Mouse (Mus musculus) left cerebral cortex, postnatal 36 days (tissue): ENCODE results near the gene Scpep1. TPM values are rescaled to one million over a fixed set of nuclear protein-coding genes. Genes with fewer than 3 reads are reported as not detected.
"Not testable (repeated sequence)": the region's sequence is repeated elsewhere in the genome, so short reads cannot be mapped to it uniquely, and the experiment has no call there.

Experiments
- DNase-seq, 2 experiments: peaks; one replicate each; pipeline ENCODE4 v3.0.0; 2021 to 2022; ENCODE audit warnings: low spot score in 2 of 2, mixed read lengths in 1 of 2
- intact Hi-C: fragments of 180-260 bp; cut with DNase I; formaldehyde crosslinking; loops from one replicate; pipeline ENCODE4 v1.15.1; 2025
- total RNA-seq, 2 experiments: library from RNA; stranded (reverse); gene quantifications; 2 replicates each; pipeline ENCODE4 v1.2.3; 2021

The Scpep1 gene
- 10 to 100 TPM; 16.3 to 19.3 TPM for total RNA-seq

GRCm38 (mm10) chr11:88955217-88955969, at the start of gene Scpep1:
Gene Scpep1 (minus strand): TSS chr11:88955465.
- peak; percentile 90 to 91 for DNase-seq
- intact Hi-C loops = no loop called here

DNA sequence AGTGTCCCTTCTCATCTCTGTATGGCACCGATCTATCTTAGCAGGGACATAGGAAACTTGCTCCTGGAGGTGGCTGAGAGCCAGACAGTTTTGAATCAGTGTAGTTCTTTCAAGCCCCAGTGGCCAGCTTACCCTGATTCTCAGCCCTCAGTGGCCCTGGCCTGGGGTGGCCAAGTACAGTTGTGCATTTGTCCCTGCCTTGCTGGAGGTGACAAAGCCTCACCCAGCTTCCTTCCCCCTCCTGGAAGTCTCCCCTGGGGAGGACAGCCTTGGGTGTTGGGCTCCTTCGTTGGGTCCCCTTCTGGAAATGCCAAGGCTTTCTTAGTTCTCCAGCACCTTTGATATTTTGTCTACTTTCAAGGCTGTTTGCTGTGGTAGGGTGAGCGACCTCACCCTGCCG, 48.5 kb upstream of the Scpep1 start:
- no peak for DNase-seq
- intact Hi-C loops = loop anchor here (5.0 kb wide), 1 partner anchor 34 kb away; no protein-coding TSS in a partner anchor

DNA sequence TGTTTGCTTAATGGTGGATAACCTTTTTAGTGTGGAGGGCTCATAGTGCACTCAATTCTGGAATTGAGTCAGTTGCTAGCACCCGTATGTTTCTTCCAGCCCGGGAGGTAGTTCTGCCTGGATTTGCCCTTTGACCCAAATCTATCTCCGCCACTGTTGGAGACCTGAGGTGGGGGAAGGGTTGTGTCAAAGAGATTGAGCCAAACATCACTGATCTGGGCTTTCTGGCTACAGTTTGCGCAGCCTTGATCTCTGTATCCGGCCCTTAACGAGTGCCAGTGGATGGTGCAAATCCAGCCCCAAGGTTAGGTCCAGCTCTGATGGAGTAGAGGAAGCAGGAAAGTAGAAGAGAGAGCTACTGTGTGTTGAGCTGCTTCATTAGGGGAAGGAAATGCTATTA, 47.8 kb upstream of the Scpep1 start:
- no peak for DNase-seq
- intact Hi-C loops = loop anchor here (5.0 kb wide), 1 partner anchor 34 kb away; no protein-coding TSS in a partner anchor

GRCm38 (mm10) chr11:89002621-89003020, 47.4 kb upstream of the Scpep1 start:
- intact Hi-C loops = loop anchor here (5.0 kb wide), 1 partner anchor 35 kb away; no protein-coding TSS in a partner anchor

GRCm38 (mm10) chr11:89002068-89002467, 46.8 kb upstream of the Scpep1 start:
- DNase-seq = no peak
- intact Hi-C loops = loop anchor here (5.0 kb wide), 1 partner anchor 35 kb away; no protein-coding TSS in a partner anchor

More at GRCm38 (mm10) chr11:89002621-89003020, 47.4 kb upstream of the Scpep1 start:
- no peak for DNase-seq

DNA sequence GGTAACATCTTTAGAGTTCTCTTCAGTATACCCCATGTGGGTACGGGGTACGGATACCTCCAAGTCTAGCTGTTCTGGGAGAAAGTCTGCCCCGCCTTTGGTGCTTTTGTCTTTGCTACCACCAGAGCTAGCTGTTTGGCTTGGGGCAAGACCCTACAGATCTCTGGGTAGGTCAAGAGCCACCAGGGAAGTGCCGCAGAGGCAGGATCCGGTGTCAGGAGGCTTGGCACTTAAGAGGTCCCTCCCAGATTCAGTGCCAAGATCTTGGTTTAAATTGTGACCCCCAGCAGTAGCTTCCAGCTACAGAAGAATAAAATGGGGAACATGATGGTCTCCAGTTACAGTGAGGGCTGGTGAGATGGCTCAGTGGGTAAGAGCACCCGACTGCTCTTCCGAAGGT, 46.3 kb upstream of the Scpep1 start:
- intact Hi-C loops = loop anchor here (5.0 kb wide), 1 partner anchor 36 kb away; no protein-coding TSS in a partner anchor
- DNase-seq = no peak

GRCm38 (mm10) chr11:89000527-89000819, 45.2 kb upstream of the Scpep1 start:
- DNase-seq = no peak
- intact Hi-C loops = loop anchor here (5.0 kb wide), 1 partner anchor 37 kb away; no protein-coding TSS in a partner anchor

GRCm38 (mm10) chr11:88999723-89000526, 44.7 kb upstream of the Scpep1 start:
- intact Hi-C loops = loop anchor here (5.0 kb wide), 1 partner anchor 37 kb away; no protein-coding TSS in a partner anchor

GRCm38 (mm10) chr11:88998974-88999722, 43.9 kb upstream of the Scpep1 start, which contains the start of gene Trim25:
Gene Trim25 (plus strand): TSS chr11:88999376.
- DNase-seq = peak; percentile 25 to 45
- intact Hi-C loops = no loop called here

More at GRCm38 (mm10) chr11:88999723-89000526, 44.7 kb upstream of the Scpep1 start:
- no peak for DNase-seq

- DNase-seq = no peak
- intact Hi-C loops = no loop called here
These were observed 43.1 kb upstream of the Scpep1 start for GRCm38 (mm10) chr11:88998406-88998805.

- intact Hi-C loops, DNase-seq: not testable (repeated sequence)
These were observed 42.1 kb upstream of the Scpep1 start for GRCm38 (mm10) chr11:88997343-88997742.

GRCm38 (mm10) chr11:88996427-88996826, 41.2 kb upstream of the Scpep1 start:
- intact Hi-C loops = no loop called here
- no peak for DNase-seq

DNA sequence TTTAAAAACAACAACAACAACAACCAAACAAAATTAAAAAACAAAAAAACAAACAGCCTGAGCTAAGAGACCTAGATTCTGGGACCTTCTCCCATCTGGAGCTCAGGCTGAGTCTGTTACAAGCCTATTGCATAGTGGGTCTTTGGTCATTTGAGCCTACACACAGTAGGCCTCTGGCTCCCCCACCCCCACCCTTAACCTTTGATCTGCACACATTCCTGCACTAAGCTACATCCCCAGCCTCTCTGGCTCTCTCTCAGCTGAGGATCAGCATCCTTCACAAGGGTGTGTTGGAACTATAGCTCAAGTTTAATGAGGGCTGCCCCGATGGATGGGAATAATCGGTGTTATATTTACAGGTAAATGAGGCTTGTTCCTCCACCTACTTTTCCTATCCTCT, 40.4 kb upstream of the Scpep1 start:
- no peak for DNase-seq
- intact Hi-C loops = no loop called here

- intact Hi-C loops = no loop called here
- no peak for DNase-seq
These were observed 39.2 kb upstream of the Scpep1 start for GRCm38 (mm10) chr11:88994492-88994891.

DNA sequence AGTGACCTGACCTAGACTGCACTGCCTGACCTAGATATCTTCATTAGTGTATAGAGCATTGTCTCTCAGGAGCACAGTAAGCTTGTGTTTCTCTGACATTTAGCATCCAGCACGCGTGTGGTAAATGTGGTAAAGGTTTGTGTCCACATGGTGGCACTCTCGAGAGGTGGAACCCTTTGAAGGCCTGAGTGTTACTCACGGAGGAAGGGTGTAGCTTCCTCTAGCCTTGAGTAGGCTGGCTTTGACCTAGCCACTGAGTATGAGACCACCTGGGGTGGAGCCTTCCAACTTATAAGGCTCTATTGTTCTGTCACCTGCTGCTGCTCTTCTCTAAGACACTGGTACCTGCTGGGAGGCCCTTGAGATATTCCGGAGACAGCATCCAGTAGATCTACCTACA, 38.4 kb upstream of the Scpep1 start:
- intact Hi-C loops = no loop called here
- DNase-seq = peak; percentile 27 to 39

- intact Hi-C loops = no loop called here
- DNase-seq = no peak
These were observed 37.9 kb upstream of the Scpep1 start for GRCm38 (mm10) chr11:88993186-88993585.

- intact Hi-C loops = loop anchor here (5.0 kb wide), 1 partner anchor 48 kb away; no protein-coding TSS in a partner anchor
- no peak for DNase-seq
These were observed 34.3 kb upstream of the Scpep1 start for GRCm38 (mm10) chr11:88989530-88989929.

DNA sequence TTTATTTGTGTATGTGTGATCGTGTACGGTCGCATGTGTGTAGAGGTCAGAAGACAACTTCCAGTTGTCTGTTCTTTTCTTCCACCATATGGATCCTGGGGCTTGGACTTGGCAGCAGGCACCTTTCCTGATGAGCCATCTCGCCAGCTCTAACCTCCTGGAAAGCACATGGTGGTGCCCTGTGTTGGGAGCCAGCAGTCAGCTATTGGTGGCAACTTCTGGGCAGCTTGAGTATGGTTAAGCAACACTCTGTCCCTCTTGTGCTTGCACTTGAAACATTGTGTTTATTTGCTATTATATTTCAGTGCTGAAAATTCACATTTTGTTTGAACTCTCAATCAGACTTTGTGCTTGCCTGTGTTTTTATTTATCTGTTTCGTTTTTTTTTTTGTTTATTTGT, 33.7 kb upstream of the Scpep1 start:
- DNase-seq = no peak
- intact Hi-C loops = loop anchor here (5.0 kb wide), 1 partner anchor 48 kb away; no protein-coding TSS in a partner anchor

- intact Hi-C loops = loop anchor here (5.0 kb wide), 1 partner anchor 51 kb away; no protein-coding TSS in a partner anchor
- no peak for DNase-seq
These were observed 31.4 kb upstream of the Scpep1 start for GRCm38 (mm10) chr11:88986616-88987015.
